Mouse (Mus musculus): ENCODE measurements around the gene Sltm. TPM values are rescaled to one million over a fixed set of nuclear protein-coding genes. Genes with fewer than 3 reads are reported as not detected.

Gene Sltm
- 85.6 TPM for polyA plus RNA-seq (2017; shearing (Covaris generic))

DNA sequence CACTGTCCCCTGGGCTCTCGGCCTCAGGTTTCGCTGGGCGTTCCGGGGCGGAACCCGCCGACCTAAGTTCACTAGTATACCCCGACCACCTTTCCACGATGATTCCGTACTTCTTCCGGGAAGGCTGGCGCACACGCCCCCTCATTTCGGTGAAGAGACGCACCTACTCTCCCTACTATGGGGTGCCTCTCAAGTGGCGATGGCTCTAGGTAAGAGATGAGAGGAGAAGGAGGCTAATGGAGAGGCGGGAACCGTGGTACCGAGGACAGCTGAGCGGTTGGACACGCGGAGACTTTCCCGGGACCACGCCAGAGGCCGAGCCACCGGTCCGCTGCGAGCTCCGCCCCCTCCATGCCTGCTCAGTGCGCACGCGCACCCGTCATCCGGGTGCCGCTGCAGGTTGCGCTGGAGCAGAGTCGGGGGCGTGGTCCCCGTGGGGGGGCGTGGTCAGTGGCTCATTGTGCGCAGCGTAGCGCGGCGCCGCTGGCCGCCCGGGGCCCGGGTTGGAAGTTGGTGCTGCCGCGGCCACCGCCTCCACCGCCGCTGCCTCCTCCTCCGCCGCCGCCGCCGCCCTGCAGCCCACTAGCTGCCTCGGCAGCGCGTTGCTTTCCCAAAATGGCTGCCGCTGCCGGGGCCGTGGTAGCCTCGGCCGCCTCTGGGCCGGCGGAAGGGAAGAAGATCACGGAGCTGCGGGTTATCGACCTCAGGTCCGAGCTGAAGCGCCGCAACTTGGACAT lies at the start of gene Sltm:
TSS of gene Sltm (plus strand) at position 450 of the 737 bp plus-strand sequence.

DNA sequence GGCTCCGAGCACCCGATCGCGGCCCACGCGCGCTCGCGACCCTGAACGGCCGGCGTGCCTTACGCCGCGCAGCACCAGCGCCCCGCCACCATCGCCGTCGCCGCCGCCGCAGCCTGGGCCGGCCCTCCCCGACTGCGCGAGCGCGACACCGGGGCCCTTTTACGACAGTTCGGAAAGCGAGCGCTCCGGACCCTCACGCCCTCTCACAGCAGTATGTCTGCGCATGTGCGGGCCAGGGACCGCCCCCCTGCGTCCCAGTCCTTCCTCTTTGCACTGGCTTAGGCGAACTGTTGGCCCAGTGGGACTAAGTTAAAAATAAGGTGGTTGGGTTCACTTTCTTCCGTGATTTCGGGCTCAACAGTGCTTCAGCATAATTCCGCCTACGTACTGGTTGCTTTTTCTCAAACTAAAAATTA lies 38.9 kb upstream of the Sltm start, which contains the start of gene Rnf111:
TSS of gene Rnf111 (minus strand) at position 100 of the 416 bp plus-strand sequence.

Other genes starting within 250 kb of the Sltm start
- 23.3 TPM for gene Ccnb2, start 121.2 kb upstream of the Sltm start, polyA plus RNA-seq (2017; shearing (Covaris generic))
- gene Rnf111, start 39.0 kb upstream of the Sltm start, polyA plus RNA-seq (2017; shearing (Covaris generic)) = 21.0 TPM
- not detected for gene Gm10642, start 113.5 kb downstream of the Sltm start, polyA plus RNA-seq (2017; shearing (Covaris generic))
- gene Mindy2, start 114.4 kb downstream of the Sltm start, polyA plus RNA-seq (2017; shearing (Covaris generic)) = 7.9 TPM
- 113 TPM for gene Adam10, start 136.2 kb downstream of the Sltm start, polyA plus RNA-seq (2017; shearing (Covaris generic))